Mouse (Mus musculus): ENCODE results near the gene Brap.

Gene Brap

DNA sequence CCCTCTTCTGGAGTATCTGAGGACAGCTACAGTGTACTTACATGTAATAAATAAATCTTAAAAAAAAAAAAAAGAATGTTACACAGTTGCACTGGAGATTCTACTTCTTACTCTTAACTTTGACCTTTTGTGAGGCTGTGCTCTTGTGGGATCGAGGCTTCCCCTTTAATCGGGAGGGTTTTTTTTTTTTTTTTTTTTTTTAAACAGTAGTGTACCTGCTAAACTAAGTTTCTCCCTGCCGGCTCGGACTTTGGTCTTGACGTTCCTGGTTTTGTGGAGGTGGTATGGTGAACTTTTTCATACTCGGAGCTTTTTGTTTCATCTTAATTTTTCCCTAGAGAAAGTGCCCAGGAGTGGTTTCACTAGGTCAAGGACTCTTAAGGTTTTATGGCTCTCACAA is 54.6 kb downstream of the Brap start:
- DNase-seq (ENCODE audit: low spot score in 2 of 2): no peak

DNA sequence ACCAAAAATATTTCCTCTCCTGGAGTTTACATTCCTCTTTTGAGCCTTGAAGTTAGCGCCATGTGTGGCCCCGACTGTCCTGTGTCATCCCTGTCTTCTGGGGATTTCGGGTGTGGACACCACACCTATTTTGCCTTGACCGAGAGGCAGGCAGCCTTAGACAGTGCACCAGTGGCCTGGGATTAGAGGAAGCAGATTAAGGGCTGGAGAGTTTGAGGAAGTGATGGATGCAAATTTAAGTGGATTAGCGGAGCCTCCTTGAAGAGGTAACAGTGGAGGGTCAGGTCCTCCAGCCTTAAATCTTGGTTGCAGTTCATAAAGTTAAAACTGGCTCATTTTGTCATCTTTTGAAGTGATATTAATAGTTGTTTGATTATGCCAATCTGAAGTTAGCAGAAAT is 58.1 kb downstream of the Brap start:
- no peak for DNase-seq (ENCODE audit: low spot score in 2 of 2)

DNA sequence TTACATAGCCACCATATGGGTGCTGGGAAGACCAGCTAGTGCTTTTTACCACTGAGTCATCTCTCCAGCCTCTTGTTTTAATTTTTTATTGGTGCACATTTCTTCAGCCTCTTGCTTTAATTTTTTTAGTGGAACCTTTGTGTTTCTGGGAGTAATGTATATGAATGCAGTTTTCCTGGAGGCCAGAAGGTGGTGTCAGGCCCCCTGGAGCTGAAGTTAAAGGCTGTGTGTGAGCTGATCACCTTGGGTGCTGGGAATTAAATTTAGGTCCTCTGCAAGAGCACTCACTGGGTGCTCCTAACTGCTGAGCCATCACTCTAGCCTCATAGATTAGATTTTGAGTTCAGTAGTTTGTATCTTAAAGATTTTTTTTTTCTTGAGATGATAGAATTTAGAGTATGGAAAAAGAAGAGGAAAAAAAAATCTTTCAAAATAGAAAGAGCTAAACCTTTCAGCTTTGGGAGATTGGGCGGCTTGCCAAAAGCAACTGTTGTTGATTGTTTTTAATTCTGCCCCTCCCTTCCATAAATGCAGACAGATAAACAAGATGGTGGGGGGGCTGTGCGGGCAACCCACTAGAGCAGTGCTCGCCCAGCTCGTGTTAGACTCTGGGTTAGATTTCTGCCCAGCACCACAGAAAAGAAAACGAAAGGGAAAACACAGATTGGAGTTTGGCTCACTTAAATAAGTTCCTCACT is 60.7 kb downstream of the Brap start:
- DNase-seq (ENCODE audit: low spot score in 2 of 2): no peak

DNA sequence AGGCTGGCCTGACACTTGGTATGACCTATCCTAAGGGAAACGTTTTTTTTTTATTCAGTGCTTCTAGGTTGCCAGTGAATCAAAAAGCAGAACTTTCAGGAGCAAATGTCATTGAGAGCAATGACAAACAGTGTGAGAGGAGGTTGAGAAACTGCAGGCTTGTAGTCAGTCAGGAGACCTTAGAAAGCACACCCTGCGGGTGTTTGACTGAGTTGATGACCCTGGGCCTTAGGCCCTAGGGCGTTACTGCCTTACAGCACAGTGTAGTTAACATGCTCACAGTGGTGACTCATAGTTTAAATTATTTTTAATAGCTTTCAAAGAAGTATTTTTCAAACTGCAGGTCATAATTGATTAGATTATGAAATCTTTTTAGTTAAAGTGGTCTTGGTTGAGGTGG is 61.5 kb downstream of the Brap start:
- DNase-seq (ENCODE audit: low spot score in 2 of 2): no peak

DNA sequence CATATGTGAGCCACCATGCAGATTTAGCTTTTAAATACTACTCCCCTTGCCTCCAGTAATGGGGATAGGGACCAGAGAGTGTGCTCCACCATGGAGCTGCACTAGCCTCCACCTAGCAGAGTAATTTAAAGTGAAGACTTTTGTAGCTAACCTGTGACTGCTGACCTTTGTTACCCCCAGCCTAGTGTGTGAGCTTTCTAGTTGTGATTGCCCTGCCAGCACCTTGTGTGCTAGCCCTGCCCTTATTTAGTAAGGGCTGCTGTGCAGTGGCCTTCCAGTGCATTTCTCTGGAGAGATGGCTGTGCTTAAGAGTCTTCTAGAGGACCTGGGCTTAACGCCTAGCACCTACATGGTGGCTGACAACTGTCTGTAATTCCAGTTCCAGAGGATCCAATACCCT is 64.3 kb downstream of the Brap start:
- DNase-seq (ENCODE audit: low spot score in 2 of 2): no peak

DNA sequence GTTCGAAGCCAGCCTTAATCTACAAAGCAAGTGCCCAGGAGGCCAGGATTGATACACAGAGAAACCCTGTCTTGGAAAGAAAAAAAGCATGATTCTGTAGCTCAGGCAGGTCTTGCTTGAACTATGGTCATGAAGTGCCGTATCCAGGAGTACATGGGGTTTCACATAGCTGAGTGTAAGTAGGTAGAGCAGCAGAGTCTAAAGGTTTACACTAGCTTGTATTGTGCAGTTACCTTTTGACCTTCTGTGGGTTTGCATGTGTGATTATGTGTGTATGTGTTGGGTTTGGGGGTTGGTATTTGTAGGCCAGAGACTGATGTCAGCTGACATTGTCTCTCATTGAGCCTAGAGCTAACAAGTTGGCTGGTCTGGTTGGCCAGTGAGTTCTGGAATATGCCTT is 69.7 kb downstream of the Brap start:
- DNase-seq (ENCODE audit: low spot score in 2 of 2): no peak

DNA sequence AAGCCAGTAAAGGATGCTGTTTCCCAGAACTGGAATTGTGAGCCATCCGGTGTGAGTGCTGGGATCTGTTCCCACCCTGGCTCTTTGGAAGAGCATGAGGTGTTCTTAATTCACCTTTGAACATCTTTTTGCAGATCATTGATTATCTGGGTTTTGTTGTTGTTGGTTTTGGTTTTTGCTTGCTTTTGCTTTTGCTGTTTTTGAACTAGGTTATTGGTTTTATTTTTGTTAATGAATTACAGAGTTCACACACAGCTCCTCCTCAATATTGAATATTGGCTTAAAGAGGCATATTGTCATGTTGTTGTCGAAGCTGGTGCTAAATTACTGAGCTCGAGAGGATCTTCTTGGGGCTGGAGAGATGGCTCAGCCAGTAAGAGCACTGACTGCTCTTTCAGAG is 76.3 kb downstream of the Brap start:
- no peak for DNase-seq (ENCODE audit: low spot score in 2 of 2)

All from right cerebral cortex, postnatal 36 days (tissue).